Mouse (Mus musculus): Measurements from ENCODE around the gene Gm20219.
A peak's percentile ranks its signal among the peaks of the same experiment; 100 is the strongest.

Gene Gm20219

DNA sequence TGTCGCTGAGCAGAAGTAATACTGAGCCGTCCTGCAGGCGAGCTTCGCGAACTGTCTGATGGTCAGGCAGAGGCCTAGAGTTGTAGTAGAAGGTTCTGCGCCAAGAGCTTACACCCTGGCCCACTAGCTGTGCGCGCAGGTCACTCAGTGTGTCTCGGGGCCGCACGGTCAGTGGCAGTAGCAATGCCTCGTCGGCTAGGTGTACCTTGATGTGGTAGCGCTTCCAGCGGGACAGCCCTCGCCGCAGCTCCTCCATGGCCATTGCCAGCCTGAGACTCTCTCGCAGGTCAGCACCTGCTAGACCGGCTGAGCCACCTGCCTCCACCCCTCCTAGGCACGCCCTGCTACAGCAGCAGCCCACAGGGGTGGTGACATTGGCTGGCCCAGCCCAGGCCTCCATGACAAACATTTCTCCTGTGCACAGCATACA, at the start of gene Gm20219:
TSS of gene Gm20219 (minus strand) at position 266 of the 430 bp plus-strand sequence.
- no peak for DNase-seq (ENCODE audit: low spot score in 2 of 2)

- DNase-seq (ENCODE audit: low spot score in 2 of 2): no peak
These were observed 49.8 kb upstream of the Gm20219 start for GRCm38 (mm10) chr17:56604070-56604380.

DNA sequence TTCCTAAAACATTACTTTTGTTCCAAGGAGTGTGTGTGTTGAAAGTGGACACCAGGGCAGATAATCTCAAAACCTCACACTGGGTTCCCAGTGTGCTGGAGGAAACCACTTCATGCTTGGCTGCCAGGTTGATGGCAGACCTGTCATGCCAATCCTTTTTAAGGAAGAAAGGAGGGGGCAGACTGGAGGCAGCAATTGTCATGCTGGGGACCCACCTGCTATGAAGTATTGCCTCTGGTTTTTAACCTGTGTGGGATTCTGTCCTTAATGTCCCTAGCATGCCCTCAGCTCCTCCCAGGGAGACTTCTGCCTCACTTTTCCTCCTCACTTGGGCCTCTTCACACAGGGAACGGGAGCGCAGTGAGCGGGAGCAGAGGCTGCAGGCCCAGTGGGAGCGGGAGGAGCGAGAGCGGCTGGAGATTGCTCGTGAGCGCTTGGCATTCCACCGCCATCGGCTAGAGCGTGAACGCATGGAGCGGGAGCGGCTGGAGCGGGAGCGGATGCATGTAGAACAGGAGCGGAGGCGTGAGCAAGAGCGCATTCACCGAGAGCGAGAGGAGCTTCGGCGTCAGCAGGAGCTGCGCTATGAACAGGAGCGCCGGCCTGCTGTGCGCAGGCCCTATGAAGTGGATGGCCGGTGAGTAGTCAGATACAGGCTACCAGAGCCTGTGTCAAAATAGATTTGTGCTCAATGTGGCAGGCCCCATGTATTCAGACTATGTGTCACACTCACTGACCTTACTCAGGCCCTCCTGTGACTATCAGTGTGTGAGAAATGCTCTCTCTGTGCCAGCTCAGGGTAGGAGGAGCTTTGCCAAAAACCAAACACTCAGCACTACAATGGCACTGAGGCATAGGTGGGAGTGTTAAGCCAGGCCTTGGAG, 49.2 kb upstream of the Gm20219 start:
- no peak for DNase-seq (ENCODE audit: low spot score in 2 of 2)

GRCm38 (mm10) chr17:56593527-56594271, 39.5 kb upstream of the Gm20219 start:
- no peak for DNase-seq (ENCODE audit: low spot score in 2 of 2)

- no peak for DNase-seq (ENCODE audit: low spot score in 2 of 2)
These were observed 38.4 kb upstream of the Gm20219 start for GRCm38 (mm10) chr17:56592553-56592952.

DNA sequence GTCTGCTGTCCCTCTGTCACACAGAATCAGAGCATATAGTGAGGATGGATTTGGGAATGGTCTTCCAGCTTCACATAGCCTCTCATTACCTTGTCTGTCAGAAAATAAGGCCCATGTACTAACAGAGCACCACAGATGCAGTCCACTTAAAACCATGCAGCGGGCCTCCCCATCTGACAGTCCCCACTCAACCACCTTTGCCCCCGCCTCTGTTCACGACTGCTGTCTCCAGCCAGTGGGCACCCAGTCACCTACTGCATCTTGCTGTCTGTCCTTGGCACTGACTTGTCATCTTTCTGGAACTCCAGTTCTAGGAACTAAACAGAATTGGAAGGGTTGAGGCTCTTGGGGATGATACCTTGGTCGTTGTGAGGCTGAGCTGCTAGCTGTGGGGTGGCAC, 34.7 kb upstream of the Gm20219 start:
- no peak for DNase-seq (ENCODE audit: low spot score in 2 of 2)

- no peak for DNase-seq (ENCODE audit: low spot score in 2 of 2)
These were observed 33.6 kb upstream of the Gm20219 start for GRCm38 (mm10) chr17:56587773-56588172.

DNA sequence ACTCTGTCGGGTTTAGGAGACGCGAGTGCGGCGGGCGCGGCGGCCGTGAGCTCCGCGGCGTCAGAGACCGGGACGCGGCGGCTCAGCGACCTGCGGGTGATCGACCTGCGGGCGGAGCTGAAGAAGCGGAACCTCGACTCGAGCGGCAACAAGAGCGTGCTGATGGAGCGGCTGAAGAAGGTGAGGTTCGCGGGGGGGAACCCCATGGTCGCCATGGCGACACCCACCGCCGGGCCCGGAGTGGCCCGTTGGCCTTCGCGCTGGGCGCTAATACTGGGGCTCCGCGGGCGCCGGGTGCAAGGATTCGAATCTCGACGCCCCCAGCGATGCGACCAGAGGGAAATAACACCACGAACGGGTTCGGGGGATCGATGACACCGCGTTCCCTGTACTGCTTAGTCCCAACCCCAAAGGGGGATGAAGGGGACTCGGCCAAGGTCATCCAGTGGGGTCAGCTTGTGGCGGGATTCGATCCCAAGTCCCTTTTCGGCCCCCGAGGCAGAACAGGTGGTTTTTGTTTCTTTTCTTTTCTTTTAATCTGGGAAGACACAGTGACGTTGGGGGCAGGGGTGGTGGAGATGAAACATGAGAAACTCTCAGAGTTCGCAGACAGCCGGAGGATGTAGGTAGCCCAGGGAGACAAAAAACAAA, 31.1 kb upstream of the Gm20219 start:
- peak; percentile 75 to 80 for DNase-seq (ENCODE audit: low spot score in 2 of 2)

DNA sequence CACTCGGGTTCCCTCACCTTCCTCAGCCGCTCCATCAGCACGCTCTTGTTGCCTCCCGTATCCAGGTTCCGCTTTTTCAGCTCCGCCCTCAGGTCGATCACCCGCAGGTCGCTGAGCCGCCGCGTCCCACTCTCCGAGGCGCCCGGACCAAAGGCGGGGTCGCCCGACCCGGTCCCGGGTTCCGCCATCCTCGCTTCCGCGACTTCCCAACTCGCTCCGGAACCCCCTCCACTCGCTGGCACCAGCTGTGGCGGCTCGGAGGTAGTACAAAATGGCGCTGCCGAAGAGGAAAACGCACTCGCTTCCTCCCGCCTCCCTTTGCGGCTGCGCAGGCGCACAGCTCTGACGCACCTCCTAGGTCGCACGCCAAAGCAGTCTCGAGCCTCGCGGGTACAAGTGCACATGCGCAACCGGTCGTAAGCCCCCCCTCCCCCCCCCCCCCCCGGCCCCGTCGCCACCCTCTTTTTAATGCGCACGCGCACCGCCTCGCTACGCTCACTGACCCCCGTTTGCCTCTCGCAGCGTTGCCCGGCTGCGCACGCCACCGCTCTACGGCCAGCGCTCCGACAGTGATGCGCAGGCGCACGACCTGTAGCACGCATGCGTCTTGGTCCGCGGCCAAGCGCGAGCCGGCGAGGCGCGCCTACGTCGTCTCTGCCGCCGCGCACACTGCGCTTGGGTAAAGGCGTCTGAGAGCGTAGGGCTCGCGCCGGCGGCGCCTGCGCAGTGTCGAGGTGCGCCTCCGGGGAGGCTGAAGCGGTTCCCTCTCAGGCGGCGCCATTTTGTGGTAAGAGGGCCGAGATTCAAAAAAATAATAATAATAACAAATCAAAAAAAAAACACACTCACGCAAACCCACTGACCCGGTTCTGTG, 30.3 kb upstream of the Gm20219 start, which contains the start of the genes Safb2 and Safb:
TSS of gene Safb2 (minus strand) at position 329 of the 874 bp plus-strand sequence.
TSS of gene Safb (plus strand) at position 569 of the 874 bp plus-strand sequence.
- peak; percentile 97 to 99 for DNase-seq (ENCODE audit: low spot score in 2 of 2)

DNA sequence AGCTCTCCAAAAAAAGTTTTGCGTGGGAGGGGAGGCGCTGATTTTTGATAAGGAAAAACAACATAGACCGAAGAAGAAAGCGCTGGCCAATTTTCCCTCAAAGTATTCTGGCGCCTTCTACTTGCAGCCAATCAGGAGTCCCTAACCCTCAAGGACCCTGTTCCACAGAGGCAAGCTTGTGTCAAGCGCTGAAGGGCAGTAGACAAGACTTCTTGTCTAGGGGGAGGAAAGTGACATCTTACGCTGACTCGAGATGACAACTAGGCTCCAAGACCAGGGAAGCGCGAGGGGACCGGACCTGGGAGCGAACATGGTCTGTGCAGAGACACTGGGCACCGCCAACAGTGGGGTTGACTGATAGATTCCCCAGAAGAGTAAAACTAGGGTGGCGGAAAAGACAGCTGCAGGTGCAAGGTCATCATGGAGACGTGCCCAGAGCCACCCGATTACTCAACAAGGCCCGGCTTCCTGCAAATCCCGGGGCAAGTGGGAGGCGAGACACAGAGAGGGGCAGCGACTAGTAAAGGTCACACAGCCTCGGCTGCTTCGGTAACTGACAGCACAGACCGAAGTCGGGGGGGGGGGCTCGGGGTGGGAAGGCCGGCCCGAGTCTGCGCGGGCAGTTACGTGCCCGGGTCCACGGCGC, 29.5 kb upstream of the Gm20219 start:
- peak; percentile 51 to 62 for DNase-seq (ENCODE audit: low spot score in 2 of 2)

DNA sequence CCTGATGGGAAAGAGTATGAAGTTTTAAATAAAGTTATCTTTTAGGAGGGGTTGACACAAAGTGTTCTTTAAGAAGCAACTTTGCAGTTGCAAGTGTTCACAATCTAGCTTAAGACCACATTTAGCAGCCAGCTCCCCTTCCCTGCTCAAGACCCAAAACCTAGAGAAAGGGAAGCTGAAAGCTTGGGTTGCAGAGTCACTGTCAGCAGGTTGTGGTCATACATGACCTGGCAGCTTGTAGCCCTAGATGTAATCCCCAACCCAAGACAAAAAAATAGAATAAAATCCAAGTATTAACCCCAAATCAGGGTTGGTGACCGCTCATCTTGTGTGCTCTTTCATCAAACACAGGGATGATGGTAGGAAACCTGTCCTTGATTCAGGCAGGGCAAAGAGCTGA, 28.9 kb upstream of the Gm20219 start:
- no peak for DNase-seq (ENCODE audit: low spot score in 2 of 2)

GRCm38 (mm10) chr17:56572939-56573338, 18.8 kb upstream of the Gm20219 start:
- DNase-seq (ENCODE audit: low spot score in 2 of 2): no peak

DNA sequence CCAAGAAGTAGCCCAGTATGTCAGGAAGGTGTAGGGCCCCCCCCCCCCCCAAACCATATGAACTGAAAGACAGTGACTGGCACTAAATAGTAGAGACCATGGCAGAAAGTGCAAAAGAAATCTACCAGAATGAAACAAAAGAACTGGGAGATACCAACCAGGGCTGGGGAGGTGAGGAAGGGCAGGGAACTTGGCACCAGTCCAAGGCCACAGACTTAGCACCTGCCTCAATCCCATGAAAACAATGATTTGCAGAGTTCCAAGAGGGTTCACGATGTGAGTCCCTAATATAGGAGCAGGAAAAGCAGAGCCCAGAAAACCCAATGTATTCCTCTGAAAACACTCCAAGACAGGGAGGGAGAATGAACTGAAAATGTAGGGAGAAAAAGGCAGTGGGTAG, 18.0 kb upstream of the Gm20219 start:
- no peak for DNase-seq (ENCODE audit: low spot score in 2 of 2)

GRCm38 (mm10) chr17:56570287-56570686, 16.1 kb upstream of the Gm20219 start:
- DNase-seq (ENCODE audit: low spot score in 2 of 2): no peak

- DNase-seq (ENCODE audit: low spot score in 2 of 2): no peak
These were observed 13.2 kb upstream of the Gm20219 start for GRCm38 (mm10) chr17:56567370-56567769.

- DNase-seq (ENCODE audit: low spot score in 2 of 2): no peak
These were observed 12.7 kb upstream of the Gm20219 start for GRCm38 (mm10) chr17:56566918-56567317.

- DNase-seq (ENCODE audit: low spot score in 2 of 2): no peak
These were observed 12.1 kb upstream of the Gm20219 start for GRCm38 (mm10) chr17:56566293-56566692.

DNA sequence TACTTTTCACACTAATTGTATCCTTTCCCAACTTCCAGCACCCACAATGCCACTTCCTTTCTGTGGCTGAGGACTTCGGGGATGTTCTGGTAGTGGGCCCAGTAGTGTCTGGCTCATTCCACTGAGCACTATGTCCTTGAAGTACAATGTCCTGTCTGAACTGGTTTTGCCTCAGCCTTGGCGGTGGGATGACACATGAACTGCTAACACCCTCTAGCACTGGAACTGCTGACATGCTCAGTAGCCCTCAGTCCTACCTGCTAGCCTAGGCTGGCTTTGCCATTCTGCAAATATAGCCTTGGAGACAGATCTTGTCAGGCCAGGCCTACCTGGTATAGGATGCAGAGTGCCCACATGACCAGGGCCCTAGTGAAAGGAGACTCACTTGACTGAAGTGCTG, 7.7 kb upstream of the Gm20219 start:
- no peak for DNase-seq (ENCODE audit: low spot score in 2 of 2)

DNA sequence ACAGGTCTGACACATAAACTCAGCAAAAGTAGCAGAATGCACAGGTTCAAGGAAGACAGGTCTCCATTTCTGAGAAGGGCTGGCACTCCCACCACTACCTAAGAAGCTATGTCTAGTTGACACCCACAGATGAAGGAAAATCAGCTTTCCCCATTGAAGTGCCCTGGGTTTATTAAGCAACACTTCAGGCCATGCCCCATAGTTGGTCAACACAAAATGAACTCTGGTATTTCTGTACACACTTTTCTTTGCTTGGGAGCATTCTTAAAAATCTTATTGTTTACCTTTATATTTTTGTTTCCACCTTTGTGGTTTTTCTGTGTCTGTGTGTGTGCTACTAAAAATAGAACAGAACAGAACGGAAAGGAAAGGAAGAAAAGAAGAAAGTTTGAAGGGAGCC, 5.9 kb upstream of the Gm20219 start:
- no peak for DNase-seq (ENCODE audit: low spot score in 2 of 2)

- no peak for DNase-seq (ENCODE audit: low spot score in 2 of 2)
These were observed 5.2 kb upstream of the Gm20219 start for GRCm38 (mm10) chr17:56559386-56559785.

GRCm38 (mm10) chr17:56558448-56558847, 4.3 kb upstream of the Gm20219 start:
- peak; percentile 58 to 77 for DNase-seq (ENCODE audit: low spot score in 2 of 2)

Measured in spleen, postnatal 10 days (tissue).